27 mouse cellular contexts compared by ENCODE assay signal in the genomic region with DNA sequence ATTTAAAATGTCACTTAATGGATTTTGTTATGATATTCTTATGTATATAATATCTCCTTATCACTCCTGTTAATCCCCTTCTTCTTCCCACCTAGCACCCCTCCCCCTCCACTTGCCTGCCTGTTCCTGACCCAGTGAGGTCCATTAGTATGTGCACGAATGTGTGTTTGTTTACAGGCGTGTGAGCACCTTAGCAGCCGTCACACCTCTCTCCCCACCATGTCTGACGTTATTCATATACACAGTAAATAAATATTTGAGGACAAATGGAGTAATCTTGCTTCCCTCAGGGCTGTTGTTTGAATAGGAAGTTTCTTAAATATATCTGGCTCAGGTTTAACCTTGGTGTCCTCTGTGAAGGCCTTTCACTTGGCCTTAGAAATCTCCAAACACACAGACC. TPM values are rescaled to one million over a fixed set of nuclear protein-coding genes. Genes with fewer than 3 reads are reported as not detected.
DNase-seq lines count a peak whose midpoint lies in the region; ATAC-seq and TF ChIP-seq lines count a peak whose summit lies in the region.
"Had no signal": no experiment of that assay in that cellular context is flagged by ENCODE, and none has a peak within 500 bp of the region (broad histone marks: within the 10 kb centered on the region; RNA-seq: fewer than 3 reads in every experiment).

No protein-coding gene starts in this region.

- ATAC-seq in liver, embryonic 15.5 days (ENCODE audit: insufficient read depth), result no peak
- ATAC-seq in stomach, embryonic 16.5 days (ENCODE audit: insufficient read depth, low FRiP score), result peak; percentile 80
- ATAC-seq: inflammation-experienced regulatory T-cells, adult 6 months; midbrain, embryonic 16.5 days had no signal

- H3K36me3 ChIP-seq in liver, adult 2 months (ENCODE audit: control insufficient read depth, insufficient read depth, low read length), result peaks cover 40% of the 10 kb centered on the region
- peaks cover 10% of the 10 kb centered on the region for H3K36me3 ChIP-seq in liver, embryonic 15.5 days (replicated peaks)
- no peaks in the 10 kb centered on the region for H3K36me3 ChIP-seq in stomach, embryonic 16.5 days (ENCODE audit: control insufficient read depth, insufficient read depth, low read length)
- H3K36me3 ChIP-seq: heart, embryonic 12.5 days; hindbrain, embryonic 15.5 days; limb, embryonic 15.5 days; lung, embryonic 15.5 days; neural tube, embryonic 12.5 days had no signal

- H3K27ac ChIP-seq in liver, adult 2 months (replicated peaks; ENCODE audit: insufficient read depth, low read depth, low read length), result peak overlapping the region; percentile 71
- H3K27ac ChIP-seq in liver, embryonic 15.5 days (replicated peaks), result peak overlapping the region; percentile 63
- peak overlapping the region; percentile 69; the same call in 1 of the 2 replicates for H3K27ac ChIP-seq in stomach, embryonic 16.5 days (ENCODE audit: low read length)
- H3K27ac ChIP-seq: hindbrain, embryonic 15.5 days; limb, embryonic 15.5 days; neural tube, embryonic 12.5 days had no signal

- no peaks in the 10 kb centered on the region for H3K9me3 ChIP-seq in liver, embryonic 15.5 days (replicated peaks)
- no peaks in the 10 kb centered on the region for H3K9me3 ChIP-seq in stomach, embryonic 16.5 days (replicated peaks; ENCODE audit: control insufficient read depth, low read length)
- H3K9me3 ChIP-seq: G1E; hindbrain, embryonic 15.5 days; limb, embryonic 15.5 days; lung, embryonic 15.5 days; neural tube, embryonic 12.5 days had no signal

- no peak overlapping the region for H3K4me2 ChIP-seq in liver, embryonic 15.5 days
- no peak overlapping the region for H3K4me2 ChIP-seq in stomach, embryonic 16.5 days (ENCODE audit: low read depth, low read length)
- H3K4me2 ChIP-seq: heart, embryonic 12.5 days; hindbrain, embryonic 15.5 days; limb, embryonic 15.5 days; lung, embryonic 15.5 days; midbrain, embryonic 11.5 days; neural tube, embryonic 12.5 days had no signal

- no peak for TF ChIP-seq CTCF in liver, adult 2 months (IDR thresholded peaks at IDR 0.05; ENCODE audit: low read depth, low read length)

- no peak for TF ChIP-seq POLR2A in liver, adult 2 months (IDR thresholded peaks at IDR 0.05; ENCODE audit: extremely low read depth, insufficient read depth, low read length)

- peaks cover 33% of the 10 kb centered on the region for H3K79me2 ChIP-seq in liver, adult 2 months (ENCODE audit: control insufficient read depth, insufficient read depth, low read length)

- peaks cover 54% of the 10 kb centered on the region for H3K4me1 ChIP-seq in liver, adult 2 months (ENCODE audit: control insufficient read depth, insufficient read depth, low read length)
- H3K4me1 ChIP-seq in liver, embryonic 15.5 days (replicated peaks), result peaks cover 69% of the 10 kb centered on the region
- peaks cover 39% of the 10 kb centered on the region for H3K4me1 ChIP-seq in stomach, embryonic 16.5 days (ENCODE audit: control insufficient read depth, insufficient read depth, low read length)

- peak; percentile 0 for DNase-seq in cerebellum, adult 9-10 months
- DNase-seq in cerebellum, adult 11-12 months, result no peak
- DNase-seq in liver, adult 2 months (ENCODE audit: extremely low read depth, low read depth, low spot score), result peak; percentile 47
- no peak for DNase-seq in liver
- no peak for DNase-seq in spleen, adult 12 weeks (ENCODE audit: low spot score)
- no peak for DNase-seq in frontal cortex, postnatal 10 days (ENCODE audit: low spot score in 2 of 2)
- DNase-seq: adrenal gland, adult 8-10 months; cerebellum, adult 11 months; cerebellum, postnatal 10 days; gastrocnemius, postnatal 25 days; left cerebral cortex, postnatal 4 days; right cerebral cortex, postnatal 4 days; thymus, adult 18-20 months; thymus, postnatal 25 days had no signal

- H3K9ac ChIP-seq in liver, adult 2 months (ENCODE audit: low read depth, low read length), result peak overlapping the region; percentile 53
- H3K9ac ChIP-seq in liver, embryonic 15.5 days, result no peak overlapping the region
- no peak overlapping the region for H3K9ac ChIP-seq in stomach, embryonic 16.5 days (ENCODE audit: low read length)
- H3K9ac ChIP-seq: heart, embryonic 12.5 days; hindbrain, embryonic 15.5 days; limb, embryonic 15.5 days; lung, embryonic 15.5 days; neural tube, embryonic 12.5 days had no signal

- WGBS in liver, adult 2 months, result 36% methylated on average over 4 of the region's 4 CpGs
- 69% methylated on average over 4 of the region's 4 CpGs for WGBS in liver, embryonic 15.5 days (ENCODE audit: insufficient replicate concordance)
- 40% methylated on average over 4 of the region's 4 CpGs for WGBS in stomach, embryonic 16.5 days

- H3K4me3 ChIP-seq in liver, adult 2 months (ENCODE audit: insufficient read depth, low read depth, low read length), result no peak overlapping the region
- H3K4me3 ChIP-seq in liver, embryonic 15.5 days (replicated peaks), result no peak overlapping the region
- H3K4me3 ChIP-seq in stomach, embryonic 16.5 days (replicated peaks; ENCODE audit: low read length), result no peak overlapping the region
- H3K4me3 ChIP-seq: erythroblast, embryonic 14.5 days; heart, embryonic 12.5 days; hindbrain, embryonic 15.5 days; limb, embryonic 15.5 days; lung, embryonic 15.5 days; myocyte; neural tube, embryonic 12.5 days had no signal

- H3K27me3 ChIP-seq in liver, adult 2 months (ENCODE audit: control insufficient read depth, insufficient read depth, low read length), result no peaks in the 10 kb centered on the region
- H3K27me3 ChIP-seq in liver, embryonic 15.5 days, result no peaks in the 10 kb centered on the region
- H3K27me3 ChIP-seq in stomach, embryonic 16.5 days (ENCODE audit: control insufficient read depth, insufficient read depth, low read length), result no peaks in the 10 kb centered on the region
- H3K27me3 ChIP-seq: heart, embryonic 12.5 days; hindbrain, embryonic 15.5 days; limb, embryonic 15.5 days; lung, embryonic 15.5 days; neural tube, embryonic 12.5 days had no signal

RNA-seq across cellular contexts. Expression of a gene that starts 12.4 kb away (rescaled TPM):
- 447 and 506 TPM in 2 replicates for total RNA-seq in liver, adult 2 months (2014; rRNA removed)
- polyA plus RNA-seq in liver, adult 2 months (2012; rRNA removed), result 322 and 338 TPM in 2 replicates
- polyA plus RNA-seq in liver, embryonic 15.5 days (2015; fragmentation: Nextera tagmentation; extraction: Ambion mirVana), result 106 and 125 TPM in 2 replicates
- 33.4 and 42.0 TPM in 2 replicates for polyA plus RNA-seq in stomach, embryonic 16.5 days (2015; fragmentation: Nextera tagmentation; extraction: Ambion mirVana)

Comparison
In these comparisons a context has a peak if more than half of its experiments do, and no peak if none do; other contexts are left out.
1. DNase-seq: peak in cerebellum, adult 9-10 months (single experiment) and liver, adult 2 months (single experiment); none in cerebellum, adult 11-12 months (single experiment), liver (single experiment), spleen, adult 12 weeks (single experiment) and frontal cortex, postnatal 10 days (0 of 2).
2. Peak in every context shown above with its lines, with median percentiles within 50 percentile points of each other: H3K27ac ChIP-seq.